In genomic region chr1:34097640-34098039, GRCm38 (mm10) we compare ENCODE assay signal across 12 mouse cellular contexts.
A peak's percentile ranks its signal among the peaks of the same experiment; 100 is the strongest.
DNase-seq lines count a peak whose midpoint lies in the region; ATAC-seq and TF ChIP-seq lines count a peak whose summit lies in the region.
"Had no signal": no experiment of that assay in that cellular context is flagged by ENCODE, and none has a peak within 500 bp of the region (broad histone marks: within the 10 kb centered on the region; RNA-seq: fewer than 3 reads in every experiment).

No protein-coding gene starts in this region.

- H3K9ac ChIP-seq in midbrain, embryonic 16.5 days (ENCODE audit: low read depth, low read length), result no peak overlapping the region
- H3K9ac ChIP-seq: liver, embryonic 15.5 days had no signal

- H3K27ac ChIP-seq in layer of hippocampus, adult 2 months, result no peak overlapping the region
- H3K27ac ChIP-seq in midbrain, embryonic 16.5 days (ENCODE audit: low read length), result no peak overlapping the region
- H3K27ac ChIP-seq: liver, embryonic 15.5 days had no signal

- peak; percentile 24 for DNase-seq in adrenal gland, postnatal 14 days
- DNase-seq in adrenal gland, adult 8-10 months, result no peak
- no peak for DNase-seq in layer of hippocampus, adult 2 months (ENCODE audit: low spot score in 2 of 2)
- DNase-seq in layer of hippocampus, adult 9-10 months (ENCODE audit: low spot score), result no peak
- peak; percentile 79 for DNase-seq in cerebellum, adult 8-10 months
- DNase-seq in urinary bladder, adult 18-20 months (ENCODE audit: low spot score in 2 of 2), result no peak
- DNase-seq in spleen, postnatal 14 days (ENCODE audit: low spot score in 2 of 2), result no peak
- DNase-seq: layer of hippocampus, adult 9-11 months; spleen, adult 18-20 months had no signal

- no peak overlapping the region for H3K4me3 ChIP-seq in layer of hippocampus, adult 2 months
- no peak overlapping the region for H3K4me3 ChIP-seq in midbrain, embryonic 16.5 days (ENCODE audit: low read depth, low read length)
- H3K4me3 ChIP-seq: erythroblast, embryonic 14.5 days; liver, embryonic 15.5 days had no signal

- ATAC-seq in midbrain, embryonic 16.5 days, result peak; percentile 77

- H3K36me3 ChIP-seq in midbrain, embryonic 16.5 days (ENCODE audit: control insufficient read depth, insufficient read depth, low read length), result no peaks in the 10 kb centered on the region
- H3K36me3 ChIP-seq: liver, embryonic 15.5 days had no signal

- H3K4me2 ChIP-seq in midbrain, embryonic 16.5 days (ENCODE audit: low read length), result no peak overlapping the region
- H3K4me2 ChIP-seq: liver, embryonic 15.5 days had no signal

- no peaks in the 10 kb centered on the region for H3K9me3 ChIP-seq in midbrain, embryonic 16.5 days (replicated peaks; ENCODE audit: control insufficient read depth, low read length, poor library complexity, severe bottlenecking)
- H3K9me3 ChIP-seq: liver, embryonic 15.5 days had no signal

- TF ChIP-seq CTCF in layer of hippocampus, adult 2 months (conservative IDR thresholded peaks at IDR 0.05), result peak; percentile 71

- peaks cover 3% of the 10 kb centered on the region for H3K4me1 ChIP-seq in midbrain, embryonic 16.5 days (ENCODE audit: control insufficient read depth, insufficient read depth, low read length)
- H3K4me1 ChIP-seq: liver, embryonic 15.5 days had no signal

- no peaks in the 10 kb centered on the region for H3K27me3 ChIP-seq in midbrain, embryonic 16.5 days (ENCODE audit: control insufficient read depth, insufficient read depth, low read depth, low read length)
- H3K27me3 ChIP-seq: liver, embryonic 15.5 days had no signal

- 35% methylated on average over 4 of the region's 4 CpGs for WGBS in midbrain, embryonic 16.5 days

Comparison
In these comparisons a context has a peak if more than half of its experiments do, and no peak if none do; other contexts are left out.
1. DNase-seq: peak in adrenal gland, postnatal 14 days (single experiment) and cerebellum, adult 8-10 months (single experiment); none in adrenal gland, adult 8-10 months (single experiment), layer of hippocampus, adult 2 months (0 of 2), layer of hippocampus, adult 9-10 months (single experiment), urinary bladder, adult 18-20 months (0 of 2) and spleen, postnatal 14 days (0 of 2).